Mouse (Mus musculus): ENCODE data around the gene Plekha5.

Plekha5 gene

DNA sequence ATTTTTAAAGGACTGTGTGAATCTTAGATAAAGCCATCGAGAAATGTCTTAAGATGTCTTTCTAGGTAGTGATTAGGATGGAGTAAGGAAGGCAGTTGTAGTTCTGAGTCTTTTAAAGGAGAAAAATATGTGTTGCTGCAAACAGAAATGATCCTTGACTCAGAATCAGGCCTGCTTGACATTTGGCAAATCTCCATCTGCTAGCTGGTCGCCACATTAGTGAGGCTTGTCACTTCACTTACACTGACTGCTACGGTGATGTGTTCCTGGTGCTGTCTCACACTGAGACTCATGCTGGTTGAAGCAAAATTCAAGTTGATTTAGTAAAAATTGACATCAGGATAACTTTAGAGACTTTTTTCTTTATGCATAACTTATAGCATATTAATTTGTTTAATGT, 32.0 kb downstream of the Plekha5 start:
- 70% methylated on average over 3 of the region's 3 CpGs for WGBS

DNA sequence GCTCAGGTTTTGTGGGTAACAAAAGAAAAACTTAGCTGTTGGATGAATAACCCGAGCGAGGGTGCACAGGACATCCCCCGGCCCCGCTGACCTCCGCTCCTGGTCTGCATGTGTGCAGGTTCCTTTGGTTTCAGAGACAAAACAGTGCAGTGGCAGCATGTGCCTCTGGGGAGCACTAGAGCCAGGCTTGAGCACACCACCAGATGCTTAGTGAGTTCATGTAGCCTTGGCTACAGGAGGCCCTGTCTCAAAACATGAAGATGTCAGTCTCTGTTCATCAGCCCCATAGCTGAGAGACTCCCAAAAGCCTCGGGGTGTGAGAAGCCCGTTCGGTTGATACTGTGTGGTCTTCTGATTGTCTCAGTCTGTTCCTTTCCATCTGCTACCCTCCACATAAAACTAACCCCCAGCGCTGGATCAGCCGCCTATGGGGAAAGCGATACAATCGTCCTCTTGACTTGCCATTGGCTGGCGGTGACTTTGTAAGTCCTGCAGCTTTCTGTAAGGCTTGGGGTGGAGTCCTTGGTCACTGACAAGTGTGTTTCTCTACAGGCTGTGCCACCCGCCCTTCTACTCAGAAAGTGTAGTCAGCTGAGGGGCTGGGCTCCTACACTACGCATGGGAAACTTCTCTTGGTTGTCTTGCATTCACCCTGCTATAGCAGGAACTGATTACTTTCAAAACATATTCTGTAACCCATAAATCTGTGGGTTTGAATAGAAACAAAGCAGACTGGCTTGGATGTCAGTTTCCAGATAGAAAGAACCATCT, 32.7 kb downstream of the Plekha5 start:
- WGBS, result 89% methylated on average over 15 of the region's 15 CpGs

DNA sequence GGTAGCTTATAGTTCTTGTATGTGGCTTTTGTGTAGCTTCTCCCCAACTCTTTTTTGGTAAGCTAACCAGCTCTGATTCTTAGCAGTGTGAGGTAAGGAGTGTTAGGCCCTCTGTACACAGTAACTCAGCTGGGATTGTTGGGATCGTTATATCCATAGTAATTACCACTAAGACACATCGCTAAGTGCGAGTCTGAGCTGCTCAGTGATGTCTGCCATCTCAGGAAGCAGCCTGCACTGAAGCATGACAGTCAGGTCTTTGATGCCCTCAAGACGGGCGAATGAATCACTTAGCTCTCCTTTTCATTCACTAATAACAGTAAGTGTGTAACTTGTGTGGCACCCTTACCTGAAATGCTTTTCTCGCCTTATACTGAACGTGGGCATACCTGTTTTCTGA, 36.5 kb downstream of the Plekha5 start:
- 64% methylated on average over 7 of the region's 7 CpGs for WGBS

DNA sequence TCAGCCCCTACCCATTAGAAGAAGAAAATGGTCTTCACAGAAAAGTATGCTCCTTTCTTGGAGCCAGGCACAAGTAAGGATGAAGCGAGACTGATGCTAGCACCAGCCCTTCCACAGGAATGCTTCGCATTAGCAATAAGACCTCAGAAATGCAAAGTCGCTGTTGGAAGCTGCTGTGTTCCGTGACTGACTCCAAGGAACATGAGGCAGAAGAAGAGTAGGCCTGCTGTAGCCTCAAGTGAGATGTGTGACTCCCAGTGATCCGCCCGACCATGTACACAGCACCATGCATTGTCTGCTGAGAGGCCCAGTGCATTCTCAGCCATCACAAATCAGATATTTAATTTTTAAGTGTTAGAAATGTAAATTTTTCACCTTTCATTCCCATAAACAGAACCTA, 41.0 kb downstream of the Plekha5 start:
- 59% methylated on average over 6 of the region's 6 CpGs for WGBS

DNA sequence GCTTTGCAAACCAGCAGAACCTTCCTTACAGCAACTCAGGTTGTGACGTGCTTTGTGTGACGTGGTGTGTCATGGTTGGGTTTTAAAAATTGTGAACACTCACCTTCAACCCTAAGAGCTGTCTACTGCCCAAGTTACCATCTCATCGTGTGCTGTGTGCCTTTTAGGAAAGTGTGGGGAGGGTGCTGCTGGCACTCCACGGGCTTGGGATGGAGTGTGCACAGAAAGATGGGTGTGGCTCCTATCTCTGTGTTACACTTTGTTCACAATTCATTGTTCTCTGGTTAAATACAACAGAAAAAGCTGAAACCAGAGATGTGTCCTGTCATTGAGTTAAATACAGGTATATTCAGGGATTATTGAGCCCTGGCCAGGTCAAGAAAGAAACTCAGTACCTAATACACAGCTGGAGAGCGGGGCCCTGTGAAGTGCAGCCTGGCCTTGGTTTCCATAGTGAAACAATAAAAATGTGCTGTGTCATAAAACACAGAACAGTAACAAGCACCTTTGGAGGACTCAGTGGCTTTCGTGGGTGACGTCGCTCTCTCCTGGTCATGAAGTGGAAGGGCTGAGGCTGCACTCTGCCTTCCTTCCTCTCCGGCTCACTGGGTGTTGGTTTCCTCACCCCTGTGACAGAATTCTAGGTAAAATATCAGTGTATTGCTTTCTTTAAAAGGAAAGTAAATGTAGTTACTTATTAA, 42.2 kb downstream of the Plekha5 start:
- WGBS, result 67% methylated on average over 9 of the region's 9 CpGs

DNA sequence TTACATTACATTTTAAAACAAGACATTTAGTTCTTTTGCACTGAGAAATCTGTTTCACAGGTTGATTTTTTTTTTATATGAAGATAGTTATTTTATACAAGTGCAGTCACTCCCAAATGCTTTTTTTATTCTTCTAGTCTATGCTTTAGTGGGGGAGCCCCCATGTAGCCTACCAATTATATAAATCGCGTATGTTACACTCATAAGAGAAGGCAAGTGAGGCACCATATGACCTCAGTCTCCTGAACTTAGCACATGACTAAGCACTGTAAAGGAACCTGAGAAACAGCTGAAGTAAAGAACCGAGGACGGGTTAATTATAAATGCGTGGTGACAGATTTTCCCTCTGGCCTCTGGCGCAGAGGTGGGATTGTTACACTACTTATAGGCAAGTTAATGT, 43.0 kb downstream of the Plekha5 start:
- 43% methylated on average over 6 of the region's 6 CpGs for WGBS

DNA sequence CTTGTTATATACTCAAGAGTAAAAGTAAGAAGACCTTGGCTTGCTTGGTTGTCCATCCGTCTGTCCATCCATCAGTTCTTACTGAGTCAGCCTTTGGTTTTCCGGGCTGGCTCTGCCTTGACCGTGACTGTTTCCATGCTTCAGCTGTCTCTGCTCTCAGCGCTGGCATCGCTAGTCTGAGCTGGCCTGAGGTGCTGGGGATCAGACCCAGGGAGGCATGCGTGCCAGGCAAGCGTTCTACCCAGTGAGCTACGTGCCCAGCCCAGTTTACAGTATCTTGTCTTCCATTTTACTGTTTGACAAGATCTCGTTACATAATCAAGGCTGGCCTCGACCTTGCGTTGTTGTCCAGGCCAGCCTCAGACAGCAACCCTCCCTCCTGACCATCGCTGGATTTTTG, 44.0 kb downstream of the Plekha5 start:
- WGBS, result 91% methylated on average over 12 of the region's 12 CpGs

DNA sequence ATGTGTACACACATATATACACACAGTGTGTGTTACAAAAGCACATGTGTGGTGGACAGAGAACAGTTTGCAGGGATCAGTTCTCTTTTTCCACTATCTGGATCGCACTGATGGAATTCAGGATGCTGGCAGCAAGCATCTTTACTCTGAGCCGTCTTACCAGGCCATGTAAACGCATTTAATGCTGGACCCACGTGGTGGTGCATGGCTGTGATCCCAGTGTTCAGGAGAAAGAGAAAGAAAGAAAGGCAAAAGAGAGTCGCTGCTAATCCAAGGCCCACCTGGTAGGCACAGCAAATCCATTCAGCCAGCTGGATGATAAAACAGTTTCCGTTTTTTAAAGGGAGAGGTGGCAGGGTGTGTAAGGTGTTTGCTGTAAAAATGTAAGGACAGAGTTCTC, 45.9 kb downstream of the Plekha5 start:
- 41% methylated on average over 6 of the region's 6 CpGs for WGBS

DNA sequence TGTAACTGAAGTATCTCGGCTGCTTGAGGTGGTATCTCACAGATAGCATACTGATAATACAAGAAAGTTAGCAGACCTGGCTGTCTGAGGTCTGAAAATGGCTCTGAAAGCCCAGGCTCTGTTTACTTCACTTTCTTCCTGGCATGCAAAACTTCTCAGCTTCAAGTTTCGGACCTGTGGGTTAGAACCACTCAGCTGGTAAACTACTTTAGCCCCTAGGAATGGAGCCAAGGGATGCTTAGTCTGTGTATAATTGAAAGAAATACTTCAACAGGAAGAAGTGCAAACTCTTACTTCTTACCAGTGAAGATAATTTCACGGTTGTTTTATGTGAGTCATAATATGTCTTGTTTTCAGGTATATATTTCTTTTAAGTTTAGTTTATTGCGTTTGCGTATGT, 47.9 kb downstream of the Plekha5 start:
- 81% methylated on average over 5 of the region's 5 CpGs for WGBS

DNA sequence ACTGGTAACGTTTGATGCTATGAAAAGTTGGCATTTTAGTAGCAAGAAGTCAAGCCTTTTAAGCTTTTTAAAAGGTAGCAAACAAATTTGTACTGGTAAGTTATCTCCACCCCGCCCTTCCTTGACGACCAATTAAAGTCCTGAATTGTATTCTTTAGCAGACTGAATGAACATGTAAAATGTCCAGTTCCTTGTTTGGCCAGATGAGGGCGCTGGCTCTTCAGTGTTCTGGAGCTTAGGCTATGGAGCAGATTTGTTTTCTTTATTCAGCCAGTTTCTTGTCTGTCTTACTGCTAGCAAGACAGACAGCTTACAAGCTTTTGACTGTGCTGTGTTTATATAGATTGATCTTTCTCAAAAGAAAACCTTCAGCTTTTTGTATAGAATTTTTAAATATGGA, 48.5 kb downstream of the Plekha5 start:
- 39% methylated on average over 4 of the region's 4 CpGs for WGBS

DNA sequence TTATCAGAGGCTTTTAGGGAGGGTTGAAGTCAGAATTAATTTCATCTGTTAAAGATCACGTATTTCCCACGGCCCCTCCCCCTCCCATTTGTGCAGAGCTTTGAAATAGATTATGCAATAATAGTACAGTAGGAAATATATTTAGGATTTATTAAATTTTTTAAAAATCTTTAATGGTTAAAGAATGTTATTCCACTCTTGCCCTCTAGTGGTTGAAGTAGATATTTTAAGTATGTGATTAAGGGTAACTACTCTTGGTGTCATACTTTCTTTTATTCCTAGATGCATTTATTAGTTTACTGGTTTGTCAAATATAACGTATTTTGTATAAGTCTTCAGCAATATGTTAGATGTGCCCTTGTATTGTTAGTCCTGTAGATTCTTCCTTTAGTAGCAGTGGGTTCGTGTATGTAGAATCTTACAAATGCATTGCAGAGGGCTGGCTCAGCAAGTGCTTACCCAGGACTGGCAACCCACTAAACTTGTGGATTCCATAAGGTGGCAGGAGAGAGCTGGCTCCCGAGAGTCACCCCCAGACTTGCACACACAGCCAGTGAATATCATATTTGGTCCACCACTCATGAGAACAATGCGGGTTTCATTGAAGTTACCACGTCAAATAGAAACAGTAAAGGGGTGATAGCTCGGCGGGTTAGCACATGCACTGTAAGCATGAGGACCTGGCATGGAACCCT, 51.7 kb downstream of the Plekha5 start:
- 64% methylated on average over 9 of the region's 9 CpGs for WGBS

DNA sequence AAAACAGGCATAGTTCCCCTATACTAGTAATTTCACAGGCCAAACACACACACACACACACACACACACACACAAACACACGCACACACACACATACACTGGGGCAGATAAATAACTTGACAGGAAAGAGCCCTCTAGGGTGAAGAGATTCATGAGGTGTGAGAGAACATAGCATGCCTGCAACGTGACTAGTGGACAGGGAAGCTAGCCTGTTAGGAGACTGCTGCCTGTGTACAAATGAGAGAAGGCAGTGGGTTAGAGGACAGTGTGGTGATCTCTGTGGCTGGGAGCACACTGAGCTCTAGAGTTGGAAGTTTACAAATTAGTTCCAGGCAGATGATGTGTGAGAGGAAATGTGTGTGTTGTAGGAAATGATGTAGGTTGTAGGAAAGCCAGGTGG, 53.1 kb downstream of the Plekha5 start:
- 61% methylated on average over 2 of the region's 2 CpGs for WGBS

DNA sequence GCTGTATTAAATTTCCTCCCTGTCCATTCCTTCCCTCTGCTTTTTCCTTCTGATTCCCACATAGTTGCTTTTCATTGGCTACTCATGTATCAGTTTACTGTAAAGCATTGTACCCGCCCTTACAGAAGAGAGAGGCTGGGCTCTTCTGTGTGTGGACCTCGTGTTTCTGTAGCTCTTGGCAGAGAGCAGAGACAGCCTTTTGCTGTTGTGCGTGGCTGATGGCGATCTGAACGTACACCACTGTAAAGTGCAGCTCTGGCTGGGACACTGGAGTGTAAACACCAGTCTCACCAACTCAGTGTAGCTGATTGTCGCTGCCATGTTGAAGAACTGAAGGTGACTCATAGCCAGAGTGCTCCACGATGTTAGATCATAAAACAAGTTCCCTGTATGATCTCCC, 54.2 kb downstream of the Plekha5 start:
- WGBS, result 29% methylated on average over 7 of the region's 7 CpGs

DNA sequence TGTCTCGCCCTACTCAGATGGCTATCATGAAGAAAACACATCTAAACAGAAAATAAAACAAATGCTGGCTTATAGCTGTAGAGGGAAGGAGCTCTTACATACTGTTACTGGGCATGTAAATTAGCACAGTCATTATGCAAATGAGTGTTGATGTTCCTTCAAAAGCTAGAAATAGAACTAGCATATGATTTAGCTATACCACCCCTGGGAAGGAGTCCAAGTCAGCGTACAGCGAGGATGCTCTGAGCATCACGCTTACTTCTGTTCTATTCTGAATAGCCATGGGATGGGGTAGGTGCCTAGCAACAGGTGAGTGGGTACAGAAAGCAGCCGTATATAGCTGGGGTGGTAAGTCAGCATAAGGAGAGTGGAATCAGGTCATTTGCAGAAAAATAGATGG, 55.1 kb downstream of the Plekha5 start:
- 44% methylated on average over 5 of the region's 5 CpGs for WGBS

DNA sequence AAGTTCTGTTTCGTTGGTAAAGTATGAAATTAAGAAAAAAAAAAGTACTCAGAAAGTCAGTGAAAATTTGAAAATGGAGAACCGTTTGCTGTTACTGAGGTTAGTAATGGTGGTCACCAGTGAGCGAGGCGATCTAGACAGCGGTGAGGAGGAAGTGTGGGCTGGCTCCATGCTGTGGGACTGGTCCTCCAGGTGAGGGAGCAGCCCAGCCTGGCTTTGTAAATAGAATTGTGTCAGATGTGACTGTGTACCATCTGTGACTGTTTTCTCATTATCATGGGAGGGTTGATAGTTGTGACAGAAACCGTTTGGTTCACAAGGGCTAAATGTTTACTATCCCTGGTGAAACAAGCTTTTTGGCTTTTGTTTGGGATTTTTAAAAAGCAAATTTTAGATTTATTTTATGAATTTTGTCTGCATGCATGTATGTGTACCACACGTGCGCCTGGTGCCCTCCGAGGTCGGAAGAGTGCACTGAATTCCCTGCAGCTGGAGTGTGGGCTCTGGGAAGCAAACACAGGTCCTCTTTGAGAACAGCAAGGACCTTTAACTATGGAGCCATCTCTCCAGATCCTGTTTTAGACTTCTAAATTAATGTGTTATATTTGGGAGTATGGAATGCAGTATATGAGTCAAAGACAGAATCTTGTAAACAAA, 56.7 kb downstream of the Plekha5 start:
- WGBS, result 72% methylated on average over 10 of the region's 10 CpGs

DNA sequence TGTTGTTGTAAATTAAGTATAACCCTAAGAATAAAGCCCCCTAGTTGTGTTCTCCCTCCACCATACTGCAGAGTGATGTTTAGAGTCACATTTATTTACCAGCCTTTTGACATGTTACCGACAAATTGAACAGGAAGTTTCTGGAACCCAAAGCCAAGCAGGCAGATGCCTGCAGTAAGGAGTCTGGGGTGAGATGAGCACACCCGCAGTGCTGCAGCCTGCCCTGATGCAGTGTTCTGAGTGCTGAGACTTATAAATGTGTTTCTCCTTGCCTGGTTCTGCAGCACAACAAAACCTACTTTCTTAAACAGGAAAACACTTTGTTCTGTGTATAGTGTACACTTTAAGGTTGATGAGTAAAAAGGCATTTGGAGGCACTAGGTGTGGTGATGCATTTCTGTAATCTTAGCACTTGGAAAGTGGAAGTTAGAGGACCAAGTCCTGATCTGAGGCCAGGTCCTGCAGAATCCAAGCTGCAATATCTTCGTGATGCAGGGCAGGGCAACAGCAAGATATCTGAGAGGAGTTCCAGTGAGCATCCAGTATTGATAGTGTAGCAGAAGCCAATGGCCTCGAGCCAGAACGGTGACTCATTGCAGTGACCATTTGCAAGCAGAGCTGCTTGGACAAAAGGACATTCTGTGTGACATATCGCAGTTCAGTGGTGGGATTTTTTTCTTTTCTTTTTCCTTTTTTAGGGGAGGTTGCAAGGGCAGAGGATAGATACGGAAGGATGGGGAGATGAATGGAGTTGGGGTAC, 58.0 kb downstream of the Plekha5 start:
- WGBS, result 42% methylated on average over 7 of the region's 7 CpGs

DNA sequence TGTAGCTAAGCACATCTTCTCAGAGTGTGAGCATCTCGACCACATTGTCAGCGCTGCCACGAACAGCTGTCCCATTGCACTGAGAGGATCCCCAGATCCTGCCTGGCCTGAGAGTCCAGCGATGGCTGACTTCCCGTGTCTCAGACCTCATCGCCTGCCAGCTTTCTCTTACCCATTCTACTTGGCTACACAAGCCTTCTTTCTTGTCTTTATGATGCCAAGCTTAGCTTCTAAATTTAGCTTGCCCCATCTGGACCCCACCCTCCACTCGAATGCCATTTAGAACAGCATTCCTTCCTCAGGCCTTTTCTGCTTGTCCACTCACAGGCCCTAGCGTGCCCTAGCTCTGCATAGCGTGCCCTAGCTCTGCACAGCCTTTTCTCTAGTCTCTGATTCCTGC, 60.3 kb downstream of the Plekha5 start:
- 43% methylated on average over 9 of the region's 9 CpGs for WGBS

DNA sequence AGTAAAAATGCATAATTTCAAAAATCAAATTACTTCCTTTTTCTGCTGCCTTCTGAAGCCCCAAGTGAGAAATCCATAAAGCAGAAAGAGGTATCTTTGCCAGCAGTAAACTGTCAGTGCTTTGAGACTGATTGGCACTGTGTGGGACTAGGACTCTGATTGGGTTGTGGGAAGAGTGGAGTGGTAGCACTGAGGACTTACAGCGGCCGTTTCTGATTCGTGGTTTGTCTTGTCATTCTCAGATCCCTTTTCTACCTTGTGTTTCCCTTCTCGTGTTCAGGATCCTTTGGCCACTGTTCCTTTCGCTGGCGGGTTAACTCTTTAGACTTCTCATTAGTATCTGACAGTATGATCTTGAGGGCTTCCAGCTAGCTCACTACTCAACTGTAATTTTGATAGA, 61.8 kb downstream of the Plekha5 start:
- 78% methylated on average over 6 of the region's 6 CpGs for WGBS

DNA sequence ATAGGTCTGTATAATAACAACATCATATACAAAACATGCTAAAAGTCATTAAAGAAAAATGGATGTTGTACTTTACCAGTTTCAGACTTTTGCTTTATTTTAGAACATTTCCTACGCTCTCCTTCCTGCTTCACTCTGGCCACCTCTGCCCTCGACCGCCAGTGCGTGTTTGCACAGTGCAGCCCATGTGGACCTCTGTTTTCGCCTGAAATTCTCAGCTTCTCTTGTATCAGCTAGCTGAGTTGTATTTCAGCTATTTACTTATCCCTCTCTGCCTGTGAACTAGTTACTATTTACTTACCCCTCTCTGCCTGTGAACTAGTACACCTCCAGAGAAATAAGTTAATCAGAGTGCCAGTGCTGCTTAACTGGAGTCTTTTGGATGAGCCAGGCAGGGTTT, 62.8 kb downstream of the Plekha5 start:
- WGBS, result 95% methylated on average over 5 of the region's 5 CpGs

DNA sequence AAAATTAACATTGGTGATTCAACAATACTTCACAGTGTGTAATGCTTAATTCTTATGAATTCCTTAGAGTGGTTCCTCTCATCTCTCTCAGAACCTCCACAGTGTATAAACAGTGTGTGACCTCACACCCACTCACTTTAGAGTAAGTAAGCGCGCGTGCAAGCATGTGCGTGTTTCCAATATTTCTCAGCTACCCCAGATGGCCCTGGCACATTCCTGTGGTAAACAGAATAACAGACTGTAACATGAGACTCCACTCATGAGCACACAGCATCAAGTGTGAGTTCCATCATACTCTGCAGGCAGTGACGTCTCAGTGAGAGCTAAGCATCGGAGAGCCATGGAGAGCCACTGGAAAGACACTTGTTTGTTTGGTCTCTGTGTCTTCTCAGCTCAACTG, 63.6 kb downstream of the Plekha5 start:
- WGBS, result 64% methylated on average over 6 of the region's 6 CpGs

DNA sequence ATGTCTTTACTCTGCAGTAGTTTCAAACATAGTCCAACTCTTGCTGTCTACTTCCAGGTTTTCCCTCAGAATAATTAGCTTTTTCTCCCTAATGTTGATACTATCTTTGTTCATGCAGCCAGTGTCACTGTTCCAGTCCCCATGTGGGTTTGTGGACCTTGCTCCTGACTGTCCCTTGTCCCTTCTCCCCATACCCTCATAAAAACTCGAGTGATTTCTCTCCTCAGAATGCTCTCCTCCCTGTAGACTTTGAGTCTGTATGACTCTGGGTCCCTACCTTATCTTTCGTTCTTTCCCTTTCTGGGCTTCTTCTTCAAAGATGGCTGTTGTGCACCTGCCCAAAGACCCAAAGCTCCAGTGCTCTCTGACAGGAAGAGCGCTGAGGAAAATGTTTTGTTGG, 64.8 kb downstream of the Plekha5 start:
- 86% methylated on average over 3 of the region's 3 CpGs for WGBS

DNA sequence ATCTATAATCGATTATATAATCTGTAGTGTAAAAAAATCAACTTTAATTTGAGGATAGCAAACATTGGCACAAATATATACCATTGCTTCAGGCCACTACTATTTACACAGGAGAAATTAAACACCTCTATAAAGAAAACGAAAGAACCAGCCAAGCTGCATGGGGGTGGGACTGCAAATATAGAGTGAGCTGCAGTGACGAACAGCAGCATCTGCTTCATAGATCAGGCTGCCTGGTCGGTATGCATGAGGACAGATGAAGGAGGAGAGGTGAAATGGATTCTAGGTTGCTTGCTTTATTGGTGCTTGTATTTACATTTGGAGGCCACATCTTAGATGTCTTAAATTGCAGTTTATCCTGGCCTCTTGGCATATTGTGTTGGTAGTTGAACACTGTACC, 66.4 kb downstream of the Plekha5 start:
- 52% methylated on average over 4 of the region's 4 CpGs for WGBS

Measured in cerebral cortex, adult 2 months (tissue).